Mouse (Mus musculus): ENCODE data around the gene 4931422A03Rik.

DNA sequence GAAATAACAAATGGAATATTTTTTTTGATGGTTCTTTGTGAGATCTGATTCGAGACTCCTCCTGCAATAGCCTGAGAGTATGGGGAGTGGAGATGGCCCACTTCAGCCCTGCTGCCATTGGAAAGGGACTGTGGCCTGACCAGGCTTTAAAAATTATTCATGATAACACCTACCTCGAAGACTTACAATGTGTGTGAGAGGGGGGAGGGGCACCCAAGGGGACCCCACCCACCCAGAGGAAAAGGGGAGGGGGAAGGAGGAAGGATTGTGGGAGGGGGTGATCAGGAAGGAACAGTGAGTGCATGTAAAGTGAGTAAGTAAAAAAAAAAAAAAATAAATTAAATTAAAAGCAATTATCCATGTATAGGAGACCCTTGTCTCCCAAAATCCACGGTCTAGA lies 69.5 kb downstream of the 4931422A03Rik start:
- TF ChIP-seq TAL1 (IDR thresholded peaks at IDR 0.05; ENCODE audit: low read length) (no peak), GATA1 (IDR thresholded peaks at IDR 0.05; ENCODE audit: low read length) (no peak)

Data from erythroblast, embryonic 14.5 days (primary cell).